Mouse (Mus musculus): ENCODE measurements at regions not wholly inside any gene's neighbourhood (a gene's known extent, or its start where the extent isn't known, plus 50 kb on each side); places are given as distances from the start of the nearest gene placed in this dataset.
"Not testable (repeated sequence)": the region's sequence is repeated elsewhere in the genome, so short reads cannot be mapped to it uniquely, and the experiment has no call there.

- DNase-seq (ENCODE audit: low spot score in 2 of 2): no peak
Measured at GRCm38 (mm10) chr10:23733679-23734078, 53.4 kb downstream of the Rps12 start.

- not testable (repeated sequence) for DNase-seq (ENCODE audit: low spot score in 2 of 2)
Measured at GRCm38 (mm10) chr10:23725960-23726714, 60.9 kb downstream of the Rps12 start.

DNA sequence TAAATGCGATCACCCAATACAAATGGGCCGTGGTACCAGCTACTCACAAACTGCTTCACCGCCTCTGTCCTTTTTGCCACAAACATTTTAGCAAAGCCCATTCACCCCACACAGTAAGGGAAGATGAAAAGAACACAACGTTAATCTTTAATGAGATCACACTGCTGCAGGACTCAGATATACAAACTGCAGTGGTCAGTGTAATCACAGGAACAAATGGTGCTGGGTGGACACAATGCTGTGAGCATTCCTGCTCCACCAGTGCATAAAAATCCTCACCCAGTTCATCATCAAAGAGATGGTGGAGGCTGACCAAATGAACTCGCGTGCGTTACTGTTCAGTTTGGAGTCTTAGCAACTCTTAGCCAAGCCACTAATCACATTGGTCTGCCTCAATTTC is 69.0 kb downstream of the Rps12 start:
- DNase-seq (ENCODE audit: low spot score in 2 of 2): no peak

DNA sequence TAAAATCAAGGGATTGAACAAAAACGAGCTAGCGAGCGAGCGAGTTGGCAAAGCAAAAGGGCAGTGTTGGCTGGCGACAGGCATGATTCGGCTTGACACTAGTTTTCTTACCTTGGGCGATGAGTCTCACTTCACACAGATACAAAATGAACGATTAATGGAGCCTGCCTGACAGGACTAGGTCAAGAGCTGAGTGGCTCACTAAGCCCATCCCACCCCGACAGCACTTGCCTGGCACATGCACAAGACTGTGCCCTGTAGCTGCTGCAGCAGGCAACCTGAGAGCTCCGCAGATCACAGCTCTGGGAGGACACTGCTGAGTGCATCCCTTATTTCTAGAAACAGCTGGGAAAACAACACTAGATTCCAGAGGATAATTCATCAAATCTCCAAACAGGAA is 71.6 kb downstream of the Rps12 start:
- no peak for DNase-seq (ENCODE audit: low spot score in 2 of 2)

- DNase-seq (ENCODE audit: low spot score in 2 of 2): no peak
Measured at GRCm38 (mm10) chr10:23715101-23715500, 72.0 kb downstream of the Rps12 start.

DNA sequence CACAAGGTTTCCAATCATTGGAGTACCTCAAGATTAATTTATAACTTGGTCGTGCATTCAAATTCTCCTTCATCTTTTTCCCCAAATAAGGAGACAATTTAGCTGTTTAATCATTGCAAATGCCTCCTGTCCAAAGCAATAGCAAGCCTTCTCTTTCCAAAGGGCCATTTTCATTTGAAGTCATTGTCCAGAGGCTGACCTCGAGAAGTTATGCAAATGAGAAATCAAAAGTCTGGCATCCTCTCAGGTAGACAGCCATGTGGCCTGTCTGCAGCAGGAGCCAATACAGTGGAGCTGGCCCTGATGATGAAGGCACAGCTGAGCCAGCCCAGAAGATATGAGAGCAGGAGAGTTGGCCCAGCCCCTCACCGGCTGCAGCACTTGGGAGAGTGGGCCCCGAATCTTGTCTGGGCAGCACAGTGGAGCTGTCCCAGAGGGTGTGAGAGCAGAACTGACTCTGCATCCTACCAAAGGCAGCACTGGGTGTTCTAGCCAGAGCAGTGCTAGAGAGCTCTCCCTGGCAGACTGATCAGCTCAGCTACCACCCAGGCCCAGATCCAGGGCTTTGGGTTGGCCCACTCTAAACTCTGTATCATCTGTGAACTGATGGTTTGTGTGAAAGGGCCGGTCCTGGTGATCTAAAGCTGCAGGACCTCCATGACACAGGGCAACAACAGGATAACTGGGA is 74.2 kb downstream of the Rps12 start:
- DNase-seq (ENCODE audit: low spot score in 2 of 2): no peak

DNA sequence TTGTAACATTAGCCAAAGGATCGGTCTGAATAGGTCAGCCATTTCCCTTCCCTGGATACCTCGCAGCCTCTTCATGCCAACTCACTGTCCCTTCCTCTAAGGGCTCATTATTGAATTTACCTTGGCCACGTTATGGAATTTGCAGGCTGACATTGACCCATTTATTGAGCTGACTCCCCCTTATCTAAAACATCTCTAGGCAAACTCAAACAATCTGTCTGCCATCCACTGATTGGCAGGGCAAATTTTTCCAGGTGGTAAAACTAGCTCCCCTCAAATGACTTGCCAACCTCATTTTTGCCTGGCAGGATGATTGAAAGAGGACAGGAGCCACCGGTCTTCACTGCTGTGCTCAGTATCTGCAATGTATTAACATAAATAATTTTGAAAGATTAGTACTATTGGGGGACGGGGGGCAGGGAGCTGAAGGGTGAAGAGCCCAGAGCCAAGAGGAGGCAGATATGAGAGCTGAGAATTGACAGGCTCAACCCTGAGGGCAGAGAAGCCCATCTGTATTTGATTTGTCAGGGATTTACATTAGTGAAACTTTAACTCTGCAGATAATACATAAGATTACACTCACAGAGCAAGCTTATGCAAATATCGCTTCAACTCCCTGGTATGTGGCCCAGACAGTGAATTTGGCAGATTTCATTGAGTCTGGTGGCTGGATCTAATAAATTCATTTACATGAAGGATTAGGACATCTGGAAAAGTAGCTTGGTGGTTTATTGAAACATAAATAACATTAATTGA is 75.5 kb downstream of the Rps12 start:
- DNase-seq (ENCODE audit: low spot score in 2 of 2): no peak

- DNase-seq (ENCODE audit: low spot score in 2 of 2): no peak
Measured at GRCm38 (mm10) chr10:23710999-23711398, 76.1 kb downstream of the Rps12 start.

DNA sequence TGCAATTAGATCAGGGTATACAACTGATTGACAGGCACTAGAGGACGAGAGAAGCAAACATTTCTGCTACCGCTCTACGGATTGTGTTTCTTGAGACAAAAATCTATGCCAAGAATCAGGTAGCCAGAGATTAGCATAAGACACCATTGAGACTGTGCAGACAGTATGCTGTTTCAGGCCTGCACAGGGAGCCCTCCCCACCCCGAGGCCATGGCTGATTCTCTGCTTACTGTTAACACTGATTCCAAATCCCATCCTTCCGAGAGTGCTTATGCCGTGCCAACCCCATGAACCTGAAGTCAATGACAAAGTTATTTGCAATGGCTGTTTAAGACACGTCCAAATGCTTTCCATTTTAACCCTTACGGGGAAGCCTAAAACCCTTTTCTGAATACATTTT is 78.8 kb downstream of the Rps12 start:
- no peak for DNase-seq (ENCODE audit: low spot score in 2 of 2)

- no peak for DNase-seq (ENCODE audit: low spot score in 2 of 2)
Measured at GRCm38 (mm10) chr10:23707141-23707540, 79.9 kb downstream of the Rps12 start.

DNA sequence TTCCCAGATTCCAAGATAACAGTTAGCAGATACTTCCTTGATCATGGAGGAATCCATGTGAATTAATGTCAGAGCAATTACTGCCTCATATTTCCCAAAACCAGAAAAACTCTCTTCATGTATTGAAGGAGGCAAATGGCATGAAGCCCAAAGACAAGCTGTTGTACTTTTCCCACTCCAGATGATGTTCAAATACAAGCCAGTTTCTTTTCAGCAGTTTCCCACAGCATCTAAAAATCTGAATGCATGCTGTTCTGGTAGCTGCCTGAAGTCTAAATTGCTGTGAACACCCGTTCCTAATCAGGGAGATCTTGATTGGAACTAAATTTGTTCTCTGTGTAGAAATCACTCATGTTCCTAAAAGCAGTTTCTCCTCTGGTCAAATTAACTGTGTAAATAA is 83.0 kb downstream of the Rps12 start:
- DNase-seq (ENCODE audit: low spot score in 2 of 2): no peak

DNA sequence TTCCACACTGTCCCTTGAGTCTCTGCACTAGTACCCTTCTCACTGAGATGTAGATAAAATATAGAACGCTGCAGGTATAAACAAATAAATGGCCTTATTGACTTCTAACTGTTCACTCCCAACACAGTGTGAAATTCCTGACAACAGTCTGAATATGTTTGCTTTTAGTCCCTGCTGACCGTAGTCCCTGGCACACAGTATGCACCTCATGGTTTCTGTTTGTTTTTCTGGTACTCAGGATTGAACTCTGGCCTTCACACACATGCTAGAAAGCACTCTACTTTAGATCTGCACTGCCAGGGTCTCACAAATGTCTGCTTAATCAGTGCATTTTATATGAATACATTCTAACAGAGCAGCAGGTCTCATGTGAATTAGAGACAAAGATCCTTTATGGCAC is 95.8 kb downstream of the Rps12 start:
- no peak for DNase-seq (ENCODE audit: low spot score in 2 of 2)

GRCm38 (mm10) chr10:23686969-23687368 is 100.1 kb downstream of the Rps12 start:
- no peak for DNase-seq (ENCODE audit: low spot score in 2 of 2)

DNA sequence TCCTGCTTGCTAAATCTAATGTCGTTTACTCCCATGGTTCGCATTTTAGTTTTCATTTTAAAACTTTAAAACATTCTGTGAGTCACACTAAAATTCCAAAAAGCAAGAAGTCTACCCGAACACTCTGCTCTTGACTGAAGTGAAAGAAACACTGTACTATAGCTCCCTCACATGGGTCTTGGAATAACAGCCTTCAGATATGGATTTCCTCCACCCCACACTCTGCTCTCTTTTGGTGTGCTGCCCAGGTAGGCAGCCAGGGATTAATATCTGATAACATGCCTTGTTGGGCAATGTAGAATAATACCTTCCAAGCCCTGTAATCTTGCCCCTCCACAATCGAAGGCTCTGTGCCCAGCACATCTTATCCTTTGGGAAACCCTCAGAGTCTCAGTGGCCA is 104.0 kb downstream of the Rps12 start:
- DNase-seq (ENCODE audit: low spot score in 2 of 2): no peak

DNA sequence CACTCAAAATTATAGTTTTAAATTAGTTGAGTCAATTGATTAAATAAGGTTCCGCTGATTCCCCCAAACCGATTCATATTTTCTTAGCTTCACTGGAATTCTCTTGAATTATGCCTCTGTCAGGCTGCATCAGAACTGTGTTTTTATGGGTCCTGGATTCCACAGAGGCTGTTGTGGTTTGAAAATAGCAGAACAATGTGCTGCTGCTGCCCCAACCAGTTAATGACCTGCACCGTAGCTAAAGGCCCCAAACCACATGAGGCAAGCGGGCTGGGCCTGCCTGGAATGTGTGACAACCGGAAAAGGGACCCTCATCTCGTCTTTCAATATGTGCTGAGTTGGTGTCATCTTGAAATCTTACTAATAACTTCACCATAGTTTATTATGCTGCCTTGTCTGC is 111.2 kb downstream of the Rps12 start:
- no peak for DNase-seq (ENCODE audit: low spot score in 2 of 2)

DNA sequence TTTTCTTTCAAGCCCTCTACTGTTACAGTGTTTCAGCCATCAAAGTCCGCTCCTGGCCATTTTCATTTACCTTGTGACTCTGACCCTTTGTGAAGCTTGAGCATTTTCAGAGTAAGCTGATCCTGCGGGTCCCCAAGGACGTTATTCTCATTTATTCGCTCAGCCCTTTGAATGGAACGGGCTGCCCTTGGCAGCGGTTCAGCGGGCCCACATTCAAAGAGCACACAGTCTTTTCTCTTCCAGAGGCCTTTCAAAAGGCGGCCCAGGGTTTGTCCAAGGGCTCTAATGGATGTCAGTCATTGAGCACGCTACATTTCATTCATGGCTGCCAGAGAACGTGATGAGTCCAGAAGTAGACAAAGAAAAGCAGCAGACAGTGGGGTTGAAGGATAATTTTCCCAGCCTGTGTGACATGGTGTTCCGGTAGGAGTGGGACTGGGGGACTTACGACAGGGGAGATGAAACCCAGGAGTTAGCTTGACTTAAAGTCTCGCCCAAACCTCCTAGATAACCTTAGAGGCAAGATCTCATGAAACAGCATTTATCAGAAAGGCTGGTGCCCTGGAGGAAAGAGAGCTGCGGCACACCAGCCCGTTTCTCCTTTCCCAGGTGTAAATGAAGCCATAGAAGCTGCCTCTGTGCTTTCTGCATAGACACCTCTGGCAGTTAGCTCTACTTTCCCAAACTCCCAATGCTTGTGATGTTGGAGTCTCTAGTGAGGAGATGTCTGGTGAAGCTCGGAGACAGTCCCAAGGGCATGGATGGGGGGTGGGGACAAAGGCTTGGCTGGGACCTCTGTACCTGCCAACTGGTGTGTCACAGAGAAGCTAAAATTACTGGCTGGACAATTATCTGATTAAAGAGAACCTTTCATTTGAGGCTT is 112.2 kb downstream of the Rps12 start:
- peak in 1 of 2 experiments; percentile 33 for DNase-seq (ENCODE audit: low spot score in 2 of 2)

- DNase-seq (ENCODE audit: low spot score in 2 of 2): no peak
Measured at GRCm38 (mm10) chr10:23672296-23672695, 114.8 kb downstream of the Rps12 start.

DNA sequence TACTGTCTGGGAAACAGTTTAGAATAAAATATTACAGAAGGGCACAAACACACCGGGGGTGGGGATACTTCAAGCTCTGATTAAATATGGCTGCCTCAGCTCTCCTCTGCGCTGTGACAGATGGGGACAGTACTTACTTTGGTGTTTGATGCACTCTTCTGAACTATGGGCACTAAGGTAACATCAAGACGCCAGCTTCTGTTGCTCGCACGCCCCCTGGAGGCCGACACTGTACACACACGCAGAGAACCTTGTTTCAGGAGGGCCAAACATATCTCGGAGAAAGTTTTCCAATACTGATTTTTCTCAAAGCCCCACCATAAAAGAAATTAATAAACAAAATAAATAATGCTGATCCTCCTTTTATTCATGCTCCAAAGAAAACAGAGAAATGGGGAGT is 115.6 kb downstream of the Rps12 start:
- peak in 1 of 2 experiments; percentile 11 for DNase-seq (ENCODE audit: low spot score in 2 of 2)

DNA sequence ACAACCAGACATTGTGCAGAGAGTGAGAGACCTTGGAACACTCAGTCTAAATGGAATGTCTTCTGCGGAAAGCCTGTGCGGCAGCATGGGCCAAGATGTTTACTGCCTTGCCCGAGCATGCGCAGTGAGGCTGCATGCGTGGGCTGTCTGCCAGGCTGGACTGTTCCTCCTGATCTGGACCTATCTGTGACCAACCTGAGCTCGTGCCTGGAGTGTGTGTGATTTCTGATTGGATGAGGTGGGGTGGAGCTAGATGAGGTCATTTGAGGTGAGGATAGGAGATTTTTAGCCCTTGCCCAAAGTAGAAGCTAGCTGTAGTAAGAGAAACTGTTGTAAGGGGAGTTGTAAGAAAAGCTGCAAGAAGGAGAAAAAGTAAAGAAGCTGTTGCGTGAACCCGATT is 121.2 kb downstream of the Rps12 start:
- DNase-seq (ENCODE audit: low spot score in 2 of 2): not testable (repeated sequence)

GRCm38 (mm10) chr10:23626201-23626600 is 160.9 kb downstream of the Rps12 start:
- peak in 1 of 2 experiments; percentile 26 for DNase-seq (ENCODE audit: low spot score in 2 of 2)

- no peak for DNase-seq (ENCODE audit: low spot score in 2 of 2)
Measured at GRCm38 (mm10) chr10:23612030-23612429, 175.0 kb downstream of the Rps12 start.

- peak in 1 of 2 experiments; percentile 62 for DNase-seq (ENCODE audit: low spot score in 2 of 2)
Measured at GRCm38 (mm10) chr10:23611183-23611582, 175.9 kb downstream of the Rps12 start.
